Mouse (Mus musculus): Measurements from ENCODE around the gene Xirp2. TPM values are rescaled to one million over a fixed set of nuclear protein-coding genes. Genes with fewer than 3 reads are reported as not detected.
"Not testable (repeated sequence)": the region's sequence is repeated elsewhere in the genome, so short reads cannot be mapped to it uniquely, and the experiment has no call there.

Xirp2 gene
- polyA plus RNA-seq, 1 experiment from 2014 or later, result not detected

GRCm38 (mm10) chr2:67467036-67467435, 21.2 kb downstream of the Xirp2 start:
- Histone ChIP-seq H3K4me3 (ENCODE audit: low read depth, low read length) (no peak overlapping the region), H3K4me1 (replicated peaks; ENCODE audit: control insufficient read depth, insufficient read depth, low read length) (no peaks in the 10 kb centered on the region), H3K27ac (ENCODE audit: low read depth) (no peak overlapping the region), H3K9ac (ENCODE audit: low read length) (no peak overlapping the region), H3K4me2 (ENCODE audit: low read length) (no peak overlapping the region), H3K36me3 (ENCODE audit: control insufficient read depth, insufficient read depth, low read length) (no peaks in the 10 kb centered on the region), H3K9me3 (ENCODE audit: control insufficient read depth, low read length) (no peaks in the 10 kb centered on the region), H3K27me3 (replicated peaks; ENCODE audit: control insufficient read depth, insufficient read depth, low read length) (no peaks in the 10 kb centered on the region)
- DNase-seq (ENCODE audit: low spot score) (no peak), ATAC-seq (replicated peaks; ENCODE audit: low FRiP score, low TSS enrichment, low read depth) (no peak)
- WGBS, result 90% methylated on average over 7 of the region's 7 CpGs

GRCm38 (mm10) chr2:67470030-67470429, 24.2 kb downstream of the Xirp2 start:
- H3K4me3 ChIP-seq (ENCODE audit: low read depth, low read length); H3K27me3 ChIP-seq (replicated peaks; ENCODE audit: control insufficient read depth, insufficient read depth, low read length); ATAC-seq (replicated peaks; ENCODE audit: low FRiP score, low TSS enrichment, low read depth); DNase-seq (ENCODE audit: low spot score); H3K9me3 ChIP-seq (ENCODE audit: control insufficient read depth, low read length); H3K4me1 ChIP-seq (replicated peaks; ENCODE audit: control insufficient read depth, insufficient read depth, low read length); H3K9ac ChIP-seq (ENCODE audit: low read length); H3K36me3 ChIP-seq (ENCODE audit: control insufficient read depth, insufficient read depth, low read length); H3K27ac ChIP-seq (ENCODE audit: low read depth); H3K4me2 ChIP-seq (ENCODE audit: low read length): not testable (repeated sequence)
- WGBS, result 46% methylated on average over 5 of the region's 5 CpGs

GRCm38 (mm10) chr2:67477753-67478152, 32.0 kb downstream of the Xirp2 start:
- 20% methylated on average over 6 of the region's 6 CpGs for WGBS
- no peak for ATAC-seq (replicated peaks; ENCODE audit: low FRiP score, low TSS enrichment, low read depth)
- H3K4me2 ChIP-seq (ENCODE audit: low read length), result no peak overlapping the region
- no peak overlapping the region for H3K27ac ChIP-seq (ENCODE audit: low read depth)
- no peaks in the 10 kb centered on the region for H3K36me3 ChIP-seq (ENCODE audit: control insufficient read depth, insufficient read depth, low read length)
- DNase-seq (ENCODE audit: low spot score), result no peak
- no peaks in the 10 kb centered on the region for H3K4me1 ChIP-seq (replicated peaks; ENCODE audit: control insufficient read depth, insufficient read depth, low read length)
- H3K4me3 ChIP-seq (ENCODE audit: low read depth, low read length), result no peak overlapping the region
- H3K9ac ChIP-seq (ENCODE audit: low read length), result no peak overlapping the region
- no peaks in the 10 kb centered on the region for H3K9me3 ChIP-seq (ENCODE audit: control insufficient read depth, low read length)
- H3K27me3 ChIP-seq (replicated peaks; ENCODE audit: control insufficient read depth, insufficient read depth, low read length), result no peaks in the 10 kb centered on the region

GRCm38 (mm10) chr2:67481051-67481450, 35.2 kb downstream of the Xirp2 start:
- WGBS, result 65% methylated on average over 3 of the region's 3 CpGs
- Histone ChIP-seq H3K27ac (ENCODE audit: low read depth) (no peak overlapping the region), H3K27me3 (replicated peaks; ENCODE audit: control insufficient read depth, insufficient read depth, low read length) (no peaks in the 10 kb centered on the region), H3K4me2 (ENCODE audit: low read length) (no peak overlapping the region), H3K9ac (ENCODE audit: low read length) (no peak overlapping the region), H3K9me3 (ENCODE audit: control insufficient read depth, low read length) (no peaks in the 10 kb centered on the region), H3K36me3 (ENCODE audit: control insufficient read depth, insufficient read depth, low read length) (no peaks in the 10 kb centered on the region), H3K4me1 (replicated peaks; ENCODE audit: control insufficient read depth, insufficient read depth, low read length) (no peaks in the 10 kb centered on the region), H3K4me3 (ENCODE audit: low read depth, low read length) (no peak overlapping the region)
- DNase-seq (ENCODE audit: low spot score) (no peak), ATAC-seq (replicated peaks; ENCODE audit: low FRiP score, low TSS enrichment, low read depth) (no peak)

GRCm38 (mm10) chr2:67486721-67487120, 40.9 kb downstream of the Xirp2 start:
- no peak for ATAC-seq (replicated peaks; ENCODE audit: low FRiP score, low TSS enrichment, low read depth)
- Histone ChIP-seq H3K36me3 (ENCODE audit: control insufficient read depth, insufficient read depth, low read length) (no peaks in the 10 kb centered on the region), H3K4me3 (ENCODE audit: low read depth, low read length) (no peak overlapping the region), H3K9me3 (ENCODE audit: control insufficient read depth, low read length) (no peaks in the 10 kb centered on the region), H3K9ac (ENCODE audit: low read length) (no peak overlapping the region), H3K4me1 (replicated peaks; ENCODE audit: control insufficient read depth, insufficient read depth, low read length) (no peaks in the 10 kb centered on the region), H3K4me2 (ENCODE audit: low read length) (no peak overlapping the region), H3K27ac (ENCODE audit: low read depth) (no peak overlapping the region), H3K27me3 (replicated peaks; ENCODE audit: control insufficient read depth, insufficient read depth, low read length) (no peaks in the 10 kb centered on the region)
- WGBS, result 92% methylated on average over 6 of the region's 6 CpGs
- DNase-seq (ENCODE audit: low spot score), result no peak

- H3K4me3 ChIP-seq (ENCODE audit: low read depth, low read length), result no peak overlapping the region
- no peak overlapping the region for H3K27ac ChIP-seq (ENCODE audit: low read depth)
- ATAC-seq (replicated peaks; ENCODE audit: low FRiP score, low TSS enrichment, low read depth) (no peak), DNase-seq (ENCODE audit: low spot score) (no peak)
- 74% methylated on average over 3 of the region's 3 CpGs for WGBS
- no peaks in the 10 kb centered on the region for H3K4me1 ChIP-seq (replicated peaks; ENCODE audit: control insufficient read depth, insufficient read depth, low read length)
- no peaks in the 10 kb centered on the region for H3K36me3 ChIP-seq (ENCODE audit: control insufficient read depth, insufficient read depth, low read length)
- no peaks in the 10 kb centered on the region for H3K27me3 ChIP-seq (replicated peaks; ENCODE audit: control insufficient read depth, insufficient read depth, low read length)
- no peak overlapping the region for H3K9ac ChIP-seq (ENCODE audit: low read length)
- H3K9me3 ChIP-seq (ENCODE audit: control insufficient read depth, low read length), result no peaks in the 10 kb centered on the region
- H3K4me2 ChIP-seq (ENCODE audit: low read length), result no peak overlapping the region
Observed at GRCm38 (mm10) chr2:67487162-67487561, 41.4 kb downstream of the Xirp2 start.

- ATAC-seq (replicated peaks; ENCODE audit: low FRiP score, low TSS enrichment, low read depth) (no peak), DNase-seq (ENCODE audit: low spot score) (no peak)
- 78% methylated on average over 11 of the region's 11 CpGs for WGBS
- H3K9me3 ChIP-seq (ENCODE audit: control insufficient read depth, low read length), result no peaks in the 10 kb centered on the region
- no peaks in the 10 kb centered on the region for H3K27me3 ChIP-seq (replicated peaks; ENCODE audit: control insufficient read depth, insufficient read depth, low read length)
- no peaks in the 10 kb centered on the region for H3K36me3 ChIP-seq (ENCODE audit: control insufficient read depth, insufficient read depth, low read length)
- no peak overlapping the region for H3K4me2 ChIP-seq (ENCODE audit: low read length)
- no peak overlapping the region for H3K27ac ChIP-seq (ENCODE audit: low read depth)
- H3K4me3 ChIP-seq (ENCODE audit: low read depth, low read length), result no peak overlapping the region
- H3K9ac ChIP-seq (ENCODE audit: low read length), result no peak overlapping the region
- no peaks in the 10 kb centered on the region for H3K4me1 ChIP-seq (replicated peaks; ENCODE audit: control insufficient read depth, insufficient read depth, low read length)
Observed at GRCm38 (mm10) chr2:67488465-67489127, 42.8 kb downstream of the Xirp2 start.

- H3K4me3 ChIP-seq (ENCODE audit: low read depth, low read length), result no peak overlapping the region
- H3K9ac ChIP-seq (ENCODE audit: low read length), result no peak overlapping the region
- no peaks in the 10 kb centered on the region for H3K9me3 ChIP-seq (ENCODE audit: control insufficient read depth, low read length)
- no peak for DNase-seq (ENCODE audit: low spot score)
- no peaks in the 10 kb centered on the region for H3K36me3 ChIP-seq (ENCODE audit: control insufficient read depth, insufficient read depth, low read length)
- ATAC-seq (replicated peaks; ENCODE audit: low FRiP score, low TSS enrichment, low read depth), result no peak
- no peaks in the 10 kb centered on the region for H3K4me1 ChIP-seq (replicated peaks; ENCODE audit: control insufficient read depth, insufficient read depth, low read length)
- no peak overlapping the region for H3K27ac ChIP-seq (ENCODE audit: low read depth)
- no peak overlapping the region for H3K4me2 ChIP-seq (ENCODE audit: low read length)
- WGBS, result 64% methylated on average over 8 of the region's 8 CpGs
- no peaks in the 10 kb centered on the region for H3K27me3 ChIP-seq (replicated peaks; ENCODE audit: control insufficient read depth, insufficient read depth, low read length)
Observed at GRCm38 (mm10) chr2:67489128-67489492, 43.3 kb downstream of the Xirp2 start.

GRCm38 (mm10) chr2:67505457-67505856, 59.7 kb downstream of the Xirp2 start:
- 62% methylated on average over 2 of the region's 2 CpGs for WGBS
- no peak overlapping the region for H3K4me3 ChIP-seq (ENCODE audit: low read depth, low read length)
- no peak for DNase-seq (ENCODE audit: low spot score)

More at GRCm38 (mm10) chr2:67505457-67505856, 59.7 kb downstream of the Xirp2 start:
- no peak overlapping the region for H3K27ac ChIP-seq (ENCODE audit: low read depth)
- no peak overlapping the region for H3K4me2 ChIP-seq (ENCODE audit: low read length)
- H3K36me3 ChIP-seq (ENCODE audit: control insufficient read depth, insufficient read depth, low read length), result no peaks in the 10 kb centered on the region
- ATAC-seq (replicated peaks; ENCODE audit: low FRiP score, low TSS enrichment, low read depth), result no peak
- no peaks in the 10 kb centered on the region for H3K4me1 ChIP-seq (replicated peaks; ENCODE audit: control insufficient read depth, insufficient read depth, low read length)
- no peak overlapping the region for H3K9ac ChIP-seq (ENCODE audit: low read length)
- no peaks in the 10 kb centered on the region for H3K9me3 ChIP-seq (ENCODE audit: control insufficient read depth, low read length)
- no peaks in the 10 kb centered on the region for H3K27me3 ChIP-seq (replicated peaks; ENCODE audit: control insufficient read depth, insufficient read depth, low read length)
